Mouse (Mus musculus) limb, embryonic 11.5 days (tissue): ENCODE measurements around the gene Treml2. TPM values are rescaled to one million over a fixed set of nuclear protein-coding genes. Genes with fewer than 3 reads are reported as not detected.

Experiments used
- ATAC-seq: fragments of 200-750 bp; cut with Nextera tagmentation; 2 replicates; pipeline ENCODE4 v1.8.0; 2017; ENCODE audit warnings: low read depth; ENCODE audit not compliant: insufficient number of reproducible peaks, low FRiP score, low TSS enrichment
- DNase-seq: peaks from one replicate; pipeline ENCODE4 v3.0.0-alpha.2; 2015; ENCODE audit warnings: low spot score
- H3K27ac ChIP-seq: fragments of 300-500 bp; sonication (generic); replicated peaks from 2 replicates; pipeline ENCODE4 v1.5.1; 2014; ENCODE audit warnings: low read depth, mild to moderate bottlenecking, low read length
- H3K27me3 ChIP-seq: fragments of 300-500 bp; sonication (generic); 2 replicates; pipeline ENCODE4 v1.6.1; 2014; ENCODE audit warnings: mild to moderate bottlenecking, low read length, mixed read lengths; ENCODE audit not compliant: control insufficient read depth, insufficient read depth
- H3K36me3 ChIP-seq: fragments of 300-500 bp; sonication (generic); 2 replicates; pipeline ENCODE4 v1.6.1; 2014; ENCODE audit warnings: mild to moderate bottlenecking, low read length, moderate library complexity, mixed read lengths; ENCODE audit not compliant: control insufficient read depth, insufficient read depth
- H3K4me1 ChIP-seq: fragments of 300-500 bp; sonication (generic); 2 replicates; pipeline ENCODE4 v1.6.1; 2014; ENCODE audit warnings: low read length, mixed read lengths; ENCODE audit not compliant: control insufficient read depth, insufficient read depth
- H3K4me2 ChIP-seq: fragments of 300-500 bp; sonication (generic); 2 replicates; pipeline ENCODE4 v1.6.1; 2014; ENCODE audit warnings: low read depth, mild to moderate bottlenecking, moderate library complexity; ENCODE audit not compliant: severe bottlenecking
- H3K4me3 ChIP-seq: fragments of 300-500 bp; sonication (generic); 2 replicates; pipeline ENCODE4 v1.5.1; 2014; ENCODE audit warnings: low read depth, low read length
- H3K9ac ChIP-seq: fragments of 300-500 bp; sonication (generic); 2 replicates; pipeline ENCODE4 v1.6.1; 2014; ENCODE audit warnings: mild to moderate bottlenecking, low read length
- H3K9me3 ChIP-seq: fragments of 300-500 bp; sonication (generic); 2 replicates; pipeline ENCODE4 v1.6.1; 2016; ENCODE audit warnings: low read length; ENCODE audit not compliant: control insufficient read depth
- WGBS: fragments of 180-500 bp; shearing (Covaris S2); extraction: QIAGEN DNeasy Blood & Tissue Kit; methylation state at CpG from one replicate; pipeline ENCODE4 v1.1.7; 2014; 5-methylcytosine and 5-hydroxymethylcytosine counted together
- polyA plus RNA-seq: library from polyadenylated mRNA; unstranded; fragments of >200 nt; fragmentation: Nextera tagmentation; extraction: Ambion mirVana; gene quantifications from 2 replicates; pipeline ENCODE4 v1.2.1, GENCODE M21; 2014

Gene Treml2
- polyA plus RNA-seq, 1 experiment from 2014 or later = 0.04 TPM

DNA sequence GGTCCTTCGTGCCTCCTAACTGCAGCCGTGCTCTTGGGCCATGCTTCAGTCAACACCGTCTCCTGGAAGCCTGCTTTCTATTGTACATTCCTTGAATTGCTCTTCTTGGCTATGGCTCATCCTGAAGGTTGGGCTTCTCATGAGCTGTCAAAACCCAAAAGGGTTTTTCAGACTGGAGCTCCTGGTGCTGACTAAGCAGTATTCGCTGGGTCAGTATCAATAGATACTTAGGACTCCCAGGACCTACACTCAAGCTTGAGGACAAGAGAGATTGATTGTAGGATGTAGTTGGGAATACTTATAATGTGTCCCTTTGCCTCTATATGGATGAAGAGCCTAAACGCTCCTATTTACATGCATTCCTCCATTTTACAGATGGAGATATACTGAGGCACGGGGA is 25.8 kb downstream of the Treml2 start:
- Histone ChIP-seq H3K4me3 (no peak overlapping the region), H3K36me3 (no peaks in the 10 kb centered on the region), H3K9ac (no peak overlapping the region), H3K4me1 (no peaks in the 10 kb centered on the region), H3K9me3 (no peaks in the 10 kb centered on the region), H3K4me2 (no peak overlapping the region), H3K27ac (no peak overlapping the region), H3K27me3 (no peaks in the 10 kb centered on the region)
- no peak for DNase-seq
- ATAC-seq = no peak
- 93% methylated on average over 6 of the region's 6 CpGs for WGBS

DNA sequence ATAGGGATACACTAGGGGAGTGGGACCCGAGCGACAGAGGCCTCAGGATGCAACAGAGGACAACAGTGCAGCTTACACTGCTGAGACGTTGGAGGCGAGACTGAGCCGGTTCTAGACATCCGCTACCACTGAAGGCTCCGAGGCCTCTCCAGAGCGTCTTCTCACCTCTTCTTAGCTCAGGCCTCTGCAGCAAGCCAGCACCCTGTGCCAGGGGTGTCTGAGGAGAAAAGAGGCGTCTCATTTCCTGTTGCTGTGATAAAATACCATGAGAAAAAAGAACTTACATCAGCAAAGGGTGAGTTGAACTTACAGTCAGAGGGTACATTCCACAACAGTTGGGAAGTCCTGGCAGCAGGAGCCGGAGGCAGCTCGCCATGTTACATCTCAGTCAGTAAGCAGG is 26.3 kb downstream of the Treml2 start:
- H3K27ac ChIP-seq = no peak overlapping the region
- H3K9ac ChIP-seq = no peak overlapping the region
- no peaks in the 10 kb centered on the region for H3K9me3 ChIP-seq
- no peaks in the 10 kb centered on the region for H3K27me3 ChIP-seq
- no peaks in the 10 kb centered on the region for H3K4me1 ChIP-seq
- DNase-seq = no peak
- no peak for ATAC-seq
- WGBS = 89% methylated on average over 11 of the region's 11 CpGs
- no peak overlapping the region for H3K4me2 ChIP-seq
- H3K4me3 ChIP-seq = no peak overlapping the region
- no peaks in the 10 kb centered on the region for H3K36me3 ChIP-seq

DNA sequence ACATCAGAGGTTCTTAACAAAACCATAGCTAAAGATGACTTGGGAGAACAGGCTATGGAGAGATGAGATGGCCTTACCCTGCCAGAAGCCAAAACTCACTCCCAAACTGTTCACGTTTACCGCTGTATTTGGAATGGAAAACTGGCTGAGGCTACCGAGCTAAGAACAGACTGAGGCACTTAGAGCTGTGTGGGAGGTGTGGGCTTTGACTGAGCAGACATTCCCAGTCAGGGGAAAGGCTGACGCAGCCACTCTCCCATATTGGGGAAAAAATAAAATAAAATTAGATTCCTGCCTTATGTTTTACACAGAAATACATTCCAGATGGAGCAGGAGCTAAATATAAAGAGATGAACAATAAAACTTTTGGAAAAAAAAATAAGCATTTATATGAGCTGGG is 27.4 kb downstream of the Treml2 start:
- Histone ChIP-seq H3K27me3 (no peaks in the 10 kb centered on the region), H3K27ac (no peak overlapping the region), H3K4me2 (no peak overlapping the region), H3K9ac (no peak overlapping the region), H3K36me3 (no peaks in the 10 kb centered on the region), H3K4me1 (no peaks in the 10 kb centered on the region), H3K4me3 (no peak overlapping the region), H3K9me3 (no peaks in the 10 kb centered on the region)
- 81% methylated on average over 4 of the region's 4 CpGs for WGBS
- no peak for ATAC-seq
- DNase-seq = no peak

DNA sequence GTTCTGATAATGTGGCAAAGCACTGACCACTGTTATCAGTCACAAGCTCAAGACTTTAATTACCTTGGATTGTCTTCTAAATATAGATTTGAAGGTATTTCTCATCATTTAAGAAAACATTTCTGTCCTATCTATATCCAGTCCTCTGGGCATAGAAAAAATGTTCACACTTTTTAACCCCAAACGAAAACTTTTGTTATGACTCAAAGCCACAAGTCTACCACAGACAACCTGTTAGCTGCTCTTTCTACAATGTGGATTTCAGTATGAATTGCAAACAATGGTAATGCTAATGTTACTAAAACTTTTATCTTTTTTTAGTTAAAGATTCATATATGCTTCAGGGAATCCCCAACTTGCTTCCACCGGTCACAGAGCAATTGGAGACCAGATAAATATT is 33.2 kb downstream of the Treml2 start:
- 95% methylated on average over 2 of the region's 2 CpGs for WGBS
- no peak overlapping the region for H3K9ac ChIP-seq
- no peak overlapping the region for H3K4me3 ChIP-seq
- no peak for ATAC-seq
- no peak overlapping the region for H3K27ac ChIP-seq
- no peaks in the 10 kb centered on the region for H3K36me3 ChIP-seq
- no peaks in the 10 kb centered on the region for H3K9me3 ChIP-seq
- H3K4me1 ChIP-seq = no peaks in the 10 kb centered on the region
- H3K4me2 ChIP-seq = no peak overlapping the region
- no peak for DNase-seq
- no peaks in the 10 kb centered on the region for H3K27me3 ChIP-seq

DNA sequence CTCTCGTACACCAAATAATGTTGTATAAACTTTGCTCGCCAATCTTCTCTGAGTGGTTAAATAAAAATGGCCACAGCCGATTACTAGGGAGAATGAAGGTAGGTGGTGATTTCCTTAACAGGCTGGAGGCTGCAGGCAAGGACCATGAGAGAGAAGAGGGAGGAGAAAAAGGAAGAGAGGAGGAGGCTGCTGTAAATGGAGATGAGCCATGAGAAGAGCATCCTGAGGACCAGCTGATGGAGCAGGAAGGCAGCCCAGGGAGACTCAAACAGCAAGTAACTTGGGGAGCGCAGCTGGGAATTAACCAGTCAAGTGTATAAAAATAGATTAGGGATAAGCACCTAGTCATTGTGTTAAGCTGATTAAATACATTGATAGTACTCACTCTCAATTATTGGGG is 34.9 kb downstream of the Treml2 start:
- DNase-seq (no peak), ATAC-seq (no peak)
- Histone ChIP-seq H3K4me1 (no peaks in the 10 kb centered on the region), H3K4me2 (no peak overlapping the region), H3K9me3 (no peaks in the 10 kb centered on the region), H3K27ac (no peak overlapping the region), H3K27me3 (no peaks in the 10 kb centered on the region), H3K36me3 (no peaks in the 10 kb centered on the region), H3K4me3 (no peak overlapping the region), H3K9ac (no peak overlapping the region)
- 94% methylated on average over 4 of the region's 4 CpGs for WGBS

DNA sequence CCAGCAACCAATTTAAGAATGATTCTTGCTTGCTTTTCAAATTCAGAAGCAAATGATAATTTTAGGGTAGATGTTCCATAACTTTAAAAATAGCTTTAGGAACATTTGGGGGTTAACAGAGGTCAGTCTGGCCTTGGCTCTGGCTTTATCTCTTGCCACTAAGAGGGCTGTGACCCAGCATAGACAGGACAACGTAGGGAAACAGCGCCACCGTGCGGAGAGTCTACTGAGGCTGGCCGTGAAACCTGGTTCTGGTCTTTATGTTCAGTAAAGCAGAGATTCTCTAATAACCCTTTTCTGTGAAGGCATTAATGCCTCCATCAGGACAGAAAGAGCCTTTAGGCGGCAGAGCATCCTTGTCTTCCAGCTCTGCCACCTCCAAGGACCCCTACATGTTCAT is 37.6 kb downstream of the Treml2 start:
- no peaks in the 10 kb centered on the region for H3K27me3 ChIP-seq
- H3K9ac ChIP-seq = no peak overlapping the region
- WGBS = 4% methylated on average over 6 of the region's 6 CpGs
- ATAC-seq (no peak), DNase-seq (peak; percentile 91)
- H3K4me1 ChIP-seq = no peaks in the 10 kb centered on the region
- no peaks in the 10 kb centered on the region for H3K9me3 ChIP-seq
- no peak overlapping the region for H3K4me3 ChIP-seq
- no peaks in the 10 kb centered on the region for H3K36me3 ChIP-seq
- H3K4me2 ChIP-seq = no peak overlapping the region
- no peak overlapping the region for H3K27ac ChIP-seq

DNA sequence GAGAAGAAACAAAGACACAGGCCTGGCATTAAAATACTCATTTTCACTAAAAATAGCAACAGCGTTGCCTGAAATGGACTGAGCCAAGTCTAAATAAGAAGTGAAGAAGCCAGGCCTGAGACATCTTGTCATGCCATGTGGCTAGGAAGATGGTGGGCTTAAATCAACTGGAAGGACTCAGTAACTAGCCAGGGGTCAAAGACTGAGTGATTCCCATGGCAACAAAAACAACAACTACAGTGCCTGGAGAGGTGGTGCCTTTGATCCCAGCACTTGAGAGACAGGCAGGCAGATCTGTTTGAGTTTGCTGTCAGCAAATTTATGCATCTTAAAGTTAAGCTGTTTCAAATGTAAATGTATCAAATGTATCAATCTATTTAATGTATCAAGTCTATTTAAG is 41.0 kb downstream of the Treml2 start:
- no peaks in the 10 kb centered on the region for H3K27me3 ChIP-seq
- no peak overlapping the region for H3K4me3 ChIP-seq
- WGBS = 92% methylated on average over 1 of the region's 1 CpGs
- H3K4me1 ChIP-seq = no peaks in the 10 kb centered on the region
- no peak overlapping the region for H3K4me2 ChIP-seq
- H3K9me3 ChIP-seq = no peaks in the 10 kb centered on the region
- no peaks in the 10 kb centered on the region for H3K36me3 ChIP-seq
- ATAC-seq = no peak
- H3K27ac ChIP-seq = no peak overlapping the region
- no peak overlapping the region for H3K9ac ChIP-seq
- no peak for DNase-seq

DNA sequence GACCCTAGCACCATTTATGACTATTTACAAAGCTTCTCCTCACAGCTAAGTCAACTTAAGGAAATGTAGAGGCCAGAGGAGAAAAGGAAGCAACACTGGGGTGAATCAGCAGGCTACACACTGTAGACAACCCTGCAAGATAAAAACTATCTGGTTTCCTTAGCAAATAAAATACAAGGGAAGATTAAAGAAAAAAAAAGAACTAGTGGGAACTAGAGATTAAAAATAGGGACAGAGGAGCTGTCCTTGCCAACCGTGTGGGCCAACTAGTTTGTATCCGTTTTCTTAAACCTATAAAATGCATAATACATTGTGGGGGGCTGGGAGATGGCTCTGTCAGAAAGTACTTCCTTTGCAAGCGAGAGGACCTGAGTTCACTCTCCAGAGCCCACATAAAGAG is 42.6 kb downstream of the Treml2 start:
- Histone ChIP-seq H3K27me3 (no peaks in the 10 kb centered on the region), H3K4me1 (no peaks in the 10 kb centered on the region), H3K4me3 (no peak overlapping the region), H3K9ac (no peak overlapping the region), H3K9me3 (no peaks in the 10 kb centered on the region), H3K4me2 (no peak overlapping the region), H3K27ac (no peak overlapping the region), H3K36me3 (no peaks in the 10 kb centered on the region)
- WGBS = 69% methylated on average over 3 of the region's 3 CpGs
- no peak for DNase-seq
- no peak for ATAC-seq

DNA sequence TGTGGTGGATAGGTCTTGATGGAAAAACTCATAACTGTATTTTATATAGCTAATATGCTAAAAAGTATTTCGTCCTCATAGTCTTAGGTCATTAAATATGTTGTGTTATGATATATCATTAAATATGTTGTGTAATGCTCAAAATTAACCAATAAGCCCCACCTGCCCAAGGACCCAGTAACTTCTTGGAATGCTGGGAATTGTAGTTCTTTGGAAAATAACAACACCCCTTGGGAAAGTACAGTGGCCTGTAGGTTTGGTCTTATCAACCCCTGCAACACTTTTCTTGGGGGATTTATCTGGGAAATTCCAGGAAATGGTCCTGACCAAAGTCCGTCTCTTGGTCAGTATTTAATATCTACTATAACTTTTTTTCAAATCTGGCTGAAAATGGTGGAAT is 43.8 kb downstream of the Treml2 start:
- WGBS = 87% methylated on average over 2 of the region's 2 CpGs
- H3K9me3 ChIP-seq = no peaks in the 10 kb centered on the region
- H3K4me3 ChIP-seq = no peak overlapping the region
- H3K27me3 ChIP-seq = no peaks in the 10 kb centered on the region
- no peak for DNase-seq
- H3K27ac ChIP-seq = no peak overlapping the region
- no peaks in the 10 kb centered on the region for H3K36me3 ChIP-seq
- H3K4me2 ChIP-seq = no peak overlapping the region
- no peaks in the 10 kb centered on the region for H3K4me1 ChIP-seq
- no peak for ATAC-seq
- H3K9ac ChIP-seq = no peak overlapping the region
